Mouse (Mus musculus): Measurements from ENCODE around the gene Rpl23.
A peak's percentile ranks its signal among the peaks of the same experiment; 100 is the strongest.
"Not testable (repeated sequence)": the region's sequence is repeated elsewhere in the genome, so short reads cannot be mapped to it uniquely, and the experiment has no call there.

Gene Rpl23

DNA sequence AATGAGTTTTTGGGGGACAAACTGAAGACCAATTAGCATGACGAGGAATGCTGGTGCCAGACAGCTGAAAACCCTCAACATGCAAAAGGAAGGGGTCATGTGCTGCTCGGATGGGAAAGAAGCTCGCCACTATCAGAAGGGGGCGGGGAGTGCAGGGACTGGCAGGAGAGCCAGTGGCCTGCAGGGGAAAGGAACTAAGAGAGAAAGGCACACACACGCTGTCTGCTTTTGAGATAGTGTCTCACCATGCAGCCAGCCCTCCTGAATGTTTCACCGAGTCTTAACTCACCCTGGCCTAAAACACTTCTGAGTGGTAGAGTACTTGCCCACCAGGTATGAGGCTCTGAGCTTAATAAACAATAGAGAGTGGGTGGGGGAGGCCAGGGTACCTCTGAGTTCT, 23.3 kb downstream of the Rpl23 start:
- DNase-seq: no peak

GRCm38 (mm10) chr11:97758125-97758524, 24.1 kb downstream of the Rpl23 start:
- DNase-seq: no peak

GRCm38 (mm10) chr11:97753277-97753676, 29.0 kb downstream of the Rpl23 start:
- DNase-seq: no peak

DNA sequence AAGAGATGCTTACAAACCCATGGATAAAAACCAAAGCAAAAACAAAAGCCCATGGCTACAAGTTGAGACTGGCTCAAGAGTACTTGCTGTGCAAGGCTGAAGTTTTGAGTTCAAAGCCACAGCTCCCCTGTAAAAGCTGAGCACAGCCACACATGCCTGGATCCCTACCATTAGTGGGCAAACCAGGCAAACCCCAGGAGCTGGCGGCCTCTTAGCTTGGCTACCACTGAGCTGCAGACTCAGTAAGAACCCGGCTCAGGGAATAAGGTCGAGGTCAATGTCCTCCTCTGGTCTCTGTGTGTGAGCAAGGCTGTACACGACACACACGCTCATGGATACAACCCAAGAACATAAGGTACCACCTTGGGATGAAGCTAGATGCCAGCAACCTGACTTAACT, 33.7 kb downstream of the Rpl23 start:
- no peak for DNase-seq

DNA sequence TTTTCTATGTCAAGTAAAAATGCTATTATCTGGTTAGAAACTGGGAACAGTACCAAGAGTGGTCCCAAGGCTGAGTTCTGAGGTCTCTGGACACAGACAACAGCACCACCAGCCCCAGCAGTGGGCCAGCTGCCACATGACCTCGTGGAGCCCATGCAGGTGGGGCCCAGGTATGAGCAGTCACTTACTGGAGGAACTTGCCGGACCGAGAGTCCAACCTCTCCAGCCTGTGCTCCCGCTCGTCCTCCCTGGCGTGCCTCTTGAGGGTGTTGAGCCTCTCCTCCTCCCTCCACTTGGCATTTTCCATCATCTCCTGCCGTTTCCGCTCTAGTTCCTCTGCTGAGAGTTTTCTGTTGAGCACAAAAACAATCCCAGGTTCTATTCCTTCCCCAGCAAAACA, 34.5 kb downstream of the Rpl23 start:
- DNase-seq: peak; percentile 28

DNA sequence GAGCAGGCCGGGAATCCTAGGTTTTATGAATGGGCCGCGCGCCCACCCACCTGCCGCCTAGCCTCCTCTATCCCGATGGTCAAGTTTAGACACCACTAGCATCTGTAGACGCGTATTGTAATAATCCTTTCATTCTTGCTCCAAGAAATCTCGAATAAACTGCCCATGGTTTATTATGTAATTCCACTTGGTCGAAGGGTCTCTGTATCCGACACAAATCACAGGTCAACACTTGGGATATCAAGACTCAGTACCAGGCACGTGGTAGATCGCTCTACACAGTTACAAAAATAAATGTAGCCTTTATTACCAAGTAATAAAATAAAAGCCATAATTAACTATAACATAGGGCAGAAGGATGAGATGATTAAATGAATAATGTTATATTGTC, 36.9 kb downstream of the Rpl23 start:
- DNase-seq: no peak

- DNase-seq: peak; percentile 99
These were observed 37.4 kb downstream of the Rpl23 start for GRCm38 (mm10) chr11:97744718-97745330.

DNA sequence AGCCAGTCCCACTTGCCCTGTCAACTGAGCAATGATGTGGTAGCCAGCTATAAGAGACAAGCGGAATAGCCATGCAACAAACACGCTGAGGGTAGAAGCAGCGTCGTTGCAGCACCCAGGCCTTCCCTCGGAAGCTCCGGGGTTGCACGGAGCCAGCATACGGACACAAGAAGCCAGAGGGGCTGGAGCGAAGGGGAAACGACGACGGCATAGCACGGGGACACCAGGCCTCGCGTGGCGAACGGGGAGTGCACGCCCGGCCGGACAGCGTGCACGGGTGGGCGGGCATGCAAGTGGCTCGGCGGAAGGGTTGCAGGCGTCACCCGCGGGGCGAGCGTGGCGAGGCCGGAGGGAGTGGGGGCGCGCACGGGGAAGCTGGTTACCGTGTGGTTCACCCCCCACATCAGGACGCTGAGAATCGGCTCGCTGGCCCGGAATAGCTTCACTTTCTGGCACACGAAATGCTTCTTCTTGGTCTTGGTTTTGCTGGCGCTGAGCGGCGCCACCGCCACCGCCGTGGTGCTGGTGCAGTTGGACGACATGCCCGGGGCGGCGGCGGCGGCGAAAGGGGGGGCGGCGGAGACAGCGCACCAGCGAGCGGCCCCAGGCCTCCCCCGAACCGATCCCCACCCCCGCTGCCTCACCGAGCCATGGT, 38.0 kb downstream of the Rpl23 start, which contains the start of gene Pip4k2b:
Gene Pip4k2b (minus strand): TSS at position 642 of the 655 bp plus-strand sequence.
- DNase-seq: peak; percentile 74

DNA sequence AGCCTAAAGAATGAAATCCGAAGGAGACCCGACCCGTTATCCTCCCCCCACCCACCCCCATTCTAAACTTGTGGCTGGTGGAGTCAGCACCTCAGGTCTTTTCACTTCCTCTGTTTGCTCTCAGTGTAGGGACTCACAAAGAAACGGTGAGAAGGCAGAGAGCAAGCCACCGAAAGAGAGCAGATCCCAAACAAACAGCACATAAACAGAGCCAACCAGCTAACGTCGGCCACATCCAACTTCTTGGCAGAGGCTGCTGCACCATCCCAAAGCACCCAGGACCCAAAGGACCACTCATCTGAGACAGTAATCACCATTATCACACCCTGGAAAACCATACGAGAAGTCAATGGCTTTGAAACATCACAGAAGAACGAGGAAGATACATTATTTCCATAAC, 38.8 kb downstream of the Rpl23 start:
- DNase-seq: no peak

GRCm38 (mm10) chr11:97742591-97742990, 39.6 kb downstream of the Rpl23 start:
- no peak for DNase-seq

DNA sequence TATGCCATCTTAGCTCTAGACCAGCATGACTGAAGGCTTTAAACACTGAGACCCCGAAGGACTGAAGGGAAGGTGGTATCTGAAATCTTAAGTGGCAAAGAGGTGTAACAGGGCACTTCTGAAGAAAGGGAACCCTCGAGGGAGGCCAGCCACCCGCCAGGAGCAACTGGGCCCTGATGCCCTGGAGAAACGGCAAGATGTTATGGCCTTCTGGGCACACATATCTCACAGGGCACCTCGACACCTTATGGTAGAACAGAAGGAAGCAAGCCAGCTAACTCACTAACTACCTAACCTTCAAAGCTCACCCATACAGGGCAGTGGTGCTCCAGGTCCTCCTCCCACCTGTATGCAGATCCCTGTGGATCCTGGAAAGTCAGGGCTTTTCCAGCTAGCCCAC, 40.1 kb downstream of the Rpl23 start:
- no peak for DNase-seq

- DNase-seq: peak; percentile 74
These were observed 42.0 kb downstream of the Rpl23 start for GRCm38 (mm10) chr11:97740190-97740589.

GRCm38 (mm10) chr11:97739155-97739554, 43.1 kb downstream of the Rpl23 start:
- no peak for DNase-seq

GRCm38 (mm10) chr11:97738703-97739102, 43.5 kb downstream of the Rpl23 start:
- no peak for DNase-seq

- no peak for DNase-seq
These were observed 44.6 kb downstream of the Rpl23 start for GRCm38 (mm10) chr11:97737600-97737999.

DNA sequence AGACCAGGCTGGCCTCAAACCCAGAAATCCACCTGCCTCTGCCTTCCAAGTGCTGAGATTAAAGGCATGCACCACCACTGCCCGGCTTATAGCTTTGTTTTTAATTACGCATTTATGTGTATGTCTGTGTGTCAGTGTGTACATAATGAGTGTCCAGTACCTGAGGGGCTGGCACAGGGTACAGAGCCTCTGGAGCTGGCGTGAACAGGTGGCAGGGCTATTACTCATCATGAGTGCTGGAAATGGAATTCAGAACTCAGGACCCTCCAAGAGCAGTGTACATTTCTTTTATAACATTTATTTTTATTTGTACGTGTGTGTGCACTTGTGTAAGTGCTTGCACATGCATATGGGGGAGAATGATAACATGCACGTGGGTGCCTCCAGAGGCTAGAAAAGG, 45.6 kb downstream of the Rpl23 start:
- no peak for DNase-seq

DNA sequence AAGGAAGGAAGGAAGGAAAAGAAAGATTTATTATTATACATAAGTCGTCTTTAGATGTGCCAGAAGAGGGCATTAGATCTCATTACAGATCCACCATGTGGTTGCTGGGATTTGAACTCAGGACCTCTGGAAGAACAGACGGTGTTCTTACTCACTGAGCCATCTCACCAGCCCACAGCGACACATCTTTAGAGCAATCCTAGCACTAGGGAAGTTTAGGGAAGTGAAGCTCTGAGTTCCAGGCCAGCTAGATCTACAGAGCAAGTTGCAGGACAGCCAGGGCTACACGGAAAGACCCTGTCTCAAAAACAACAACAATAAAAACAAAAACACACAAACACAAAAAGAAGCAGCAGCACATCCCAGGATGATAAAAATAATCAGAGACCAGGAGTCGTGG, 47.4 kb downstream of the Rpl23 start:
- not testable (repeated sequence) for DNase-seq

DNA sequence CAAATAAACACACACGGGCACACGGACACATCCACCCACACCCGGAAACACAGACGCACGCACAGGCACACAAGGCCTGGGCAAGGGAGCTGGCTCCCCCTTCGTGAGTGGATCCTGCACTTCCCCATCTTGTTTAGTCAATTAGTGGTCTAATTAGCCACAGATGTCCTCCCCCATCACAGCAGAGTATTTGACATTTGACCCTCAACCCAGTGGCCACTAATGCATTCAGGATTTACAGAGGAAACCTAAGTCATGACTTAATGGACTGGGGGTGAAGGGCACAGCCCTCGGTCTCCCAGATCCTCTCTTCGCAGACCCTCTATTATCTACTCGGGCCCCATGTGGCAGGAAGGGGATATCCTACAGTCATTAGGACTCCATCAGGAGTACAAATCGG, 48.5 kb downstream of the Rpl23 start:
- DNase-seq: no peak

DNA sequence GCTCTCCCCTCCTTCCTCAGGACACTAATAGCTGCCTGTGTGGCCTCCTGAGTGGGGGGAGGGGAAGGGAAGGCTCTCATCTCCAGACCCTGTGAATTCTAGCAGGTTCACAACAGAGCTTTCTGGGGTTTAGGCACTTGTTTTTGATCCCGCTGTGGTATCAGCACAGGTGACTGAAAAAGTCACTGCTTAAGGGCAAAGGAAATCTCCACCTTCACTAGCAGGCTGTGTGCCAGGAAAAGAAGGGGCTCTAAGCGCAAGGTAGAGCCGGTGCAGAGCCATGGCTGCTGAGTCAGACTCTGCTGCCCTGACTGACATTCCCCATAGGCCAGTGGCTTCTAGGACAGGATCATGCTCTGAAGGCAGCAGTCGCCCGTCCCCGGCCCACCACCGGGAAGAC, 53.5 kb downstream of the Rpl23 start:
- no peak for DNase-seq

DNA sequence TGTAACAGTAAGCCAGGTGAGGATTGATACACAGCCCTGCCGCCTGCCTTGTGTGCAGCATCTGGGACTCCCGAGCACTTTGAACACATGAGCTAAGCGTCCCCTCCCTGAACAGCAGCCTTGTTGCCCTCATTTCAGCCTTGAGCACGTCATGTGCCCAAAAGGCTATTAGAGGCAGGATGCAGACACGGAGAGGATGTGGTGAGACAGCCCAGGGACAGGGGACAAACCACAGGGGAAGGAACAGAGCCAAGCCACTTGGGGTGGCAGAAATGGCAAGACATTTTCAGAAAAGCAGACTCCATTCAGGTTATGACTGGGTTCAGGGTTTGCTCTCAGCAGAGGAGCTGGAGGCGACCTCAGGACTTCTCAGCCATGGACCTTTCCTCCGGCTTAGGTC, 53.9 kb downstream of the Rpl23 start:
- no peak for DNase-seq

All from kidney, postnatal 10 days (tissue).